Mouse (Mus musculus): Measurements from ENCODE around the gene Zfp462.
"Not testable (repeated sequence)": the region's sequence is repeated elsewhere in the genome, so short reads cannot be mapped to it uniquely, and the experiment has no call there.

The Zfp462 gene

DNA sequence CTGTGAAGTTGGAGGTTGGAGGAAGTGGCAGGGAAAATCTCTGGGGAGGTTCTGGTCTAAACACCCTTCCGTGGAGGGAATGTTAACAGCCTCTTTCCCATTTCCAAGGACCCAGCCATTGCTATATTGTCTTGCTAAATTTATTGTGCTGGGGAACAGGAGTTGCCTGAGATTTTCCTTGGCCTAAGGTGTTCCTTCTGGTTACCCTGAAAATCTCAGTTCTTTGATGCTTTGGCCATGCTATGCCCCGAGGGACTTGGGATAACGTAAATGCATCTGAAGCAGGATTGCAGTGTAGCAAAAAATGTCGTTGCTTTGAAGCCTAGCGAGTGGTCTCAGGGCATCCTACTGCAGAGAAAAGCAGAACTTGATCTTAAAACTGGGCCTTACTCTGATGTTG, 47.1 kb downstream of the Zfp462 start:
- no peak for ATAC-seq (ENCODE audit: insufficient number of reproducible peaks, low FRiP score, low TSS enrichment)

- ATAC-seq (ENCODE audit: insufficient number of reproducible peaks, low FRiP score, low TSS enrichment): not testable (repeated sequence)
Measured at GRCm38 (mm10) chr4:54993001-54993400, 48.2 kb downstream of the Zfp462 start.

DNA sequence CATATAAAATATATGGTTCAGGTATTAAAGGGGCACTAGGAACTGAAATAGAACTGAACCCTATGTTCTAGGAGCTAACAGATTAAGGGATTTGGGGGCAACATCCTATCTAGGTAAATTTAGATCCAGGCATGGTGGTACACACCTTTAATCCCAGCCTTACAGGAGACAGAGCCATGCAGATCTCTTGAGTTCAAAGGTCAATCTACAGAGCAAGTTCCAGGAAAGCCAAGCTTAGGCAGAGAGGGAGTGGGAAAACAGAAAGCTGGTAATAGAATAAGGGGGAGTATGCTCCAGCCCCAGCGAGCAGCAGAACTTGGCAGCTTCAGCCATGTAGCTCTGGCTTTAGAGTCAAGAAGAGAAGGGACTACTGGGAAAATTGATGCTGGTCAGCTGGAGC, 50.4 kb downstream of the Zfp462 start:
- ATAC-seq (ENCODE audit: insufficient number of reproducible peaks, low FRiP score, low TSS enrichment): no peak

DNA sequence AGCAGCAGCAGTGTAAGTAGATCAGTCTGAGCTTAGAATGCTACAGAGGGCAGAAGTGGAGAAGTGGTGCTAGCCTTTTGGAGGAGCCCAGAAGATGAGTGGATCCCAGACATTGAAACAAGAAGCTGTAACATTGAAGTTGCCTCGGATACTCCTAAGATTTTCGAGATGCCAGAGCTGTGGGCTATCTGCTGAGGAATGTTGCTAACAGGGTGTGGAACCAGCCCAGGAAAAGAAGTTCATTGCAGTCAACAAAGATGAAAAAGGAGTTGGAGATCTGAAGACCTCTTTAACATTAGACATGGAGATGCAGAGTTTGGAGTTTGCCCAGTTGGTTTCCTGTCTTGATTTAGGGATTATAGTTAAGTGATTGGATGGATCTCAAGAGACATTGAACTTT, 51.2 kb downstream of the Zfp462 start:
- no peak for ATAC-seq (ENCODE audit: insufficient number of reproducible peaks, low FRiP score, low TSS enrichment)

DNA sequence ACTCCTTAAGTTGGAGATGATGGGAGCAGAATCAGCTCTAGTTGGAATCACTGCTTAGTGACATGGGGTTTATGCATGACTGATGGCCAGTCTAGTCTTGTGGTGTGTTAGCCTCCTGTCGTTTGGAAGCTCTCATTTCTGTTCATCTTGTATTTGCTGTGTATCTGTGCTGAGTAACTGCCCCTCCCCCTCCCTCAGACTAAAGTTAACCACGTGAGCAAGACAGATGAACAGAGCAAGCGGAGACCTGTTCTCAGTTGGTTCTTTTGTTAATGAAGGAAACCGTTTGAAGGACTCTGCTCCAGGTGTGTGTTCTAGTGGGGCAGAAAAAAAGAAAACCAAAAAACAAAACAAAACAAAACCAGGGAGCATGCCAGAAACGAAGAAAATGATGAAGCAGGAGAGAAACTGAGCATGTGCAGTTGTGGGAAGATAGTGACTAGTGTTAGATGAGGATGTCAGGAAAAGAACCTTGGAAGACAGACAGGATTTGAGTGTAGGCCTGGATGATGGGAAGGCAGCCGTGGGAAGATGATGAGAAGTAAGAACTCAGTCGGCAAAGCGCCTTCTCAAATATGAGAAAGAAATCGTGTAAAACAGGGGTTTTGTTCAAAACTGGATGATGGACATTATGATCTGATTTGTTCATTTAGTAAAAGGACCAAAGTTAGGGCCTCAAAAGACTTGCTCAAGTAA, 53.4 kb downstream of the Zfp462 start:
- no peak for ATAC-seq (ENCODE audit: insufficient number of reproducible peaks, low FRiP score, low TSS enrichment)

GRCm38 (mm10) chr4:54999556-54999955, 54.7 kb downstream of the Zfp462 start:
- no peak for ATAC-seq (ENCODE audit: insufficient number of reproducible peaks, low FRiP score, low TSS enrichment)

- no peak for ATAC-seq (ENCODE audit: insufficient number of reproducible peaks, low FRiP score, low TSS enrichment)
Measured at GRCm38 (mm10) chr4:55001386-55001785, 56.5 kb downstream of the Zfp462 start.

DNA sequence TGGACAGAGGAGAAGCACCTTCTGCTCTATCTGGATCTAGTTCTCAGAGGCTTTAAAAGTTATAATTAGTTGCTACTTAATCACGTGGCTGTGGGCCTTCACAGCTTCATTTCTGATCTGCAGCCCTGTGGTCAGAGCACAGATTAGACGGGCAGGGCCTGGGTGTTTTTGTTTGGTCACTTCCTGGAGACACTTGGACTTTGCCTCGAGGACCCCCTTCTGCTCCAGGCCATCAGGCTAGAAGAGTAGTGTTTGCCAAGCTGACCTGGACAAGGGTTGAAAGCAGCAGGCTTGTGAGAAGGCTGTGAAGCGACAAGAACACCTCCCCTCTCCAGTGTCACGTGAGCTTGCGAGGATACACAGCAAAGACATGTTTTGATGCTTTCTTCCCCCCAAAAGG, 58.3 kb downstream of the Zfp462 start:
- no peak for ATAC-seq (ENCODE audit: insufficient number of reproducible peaks, low FRiP score, low TSS enrichment)

DNA sequence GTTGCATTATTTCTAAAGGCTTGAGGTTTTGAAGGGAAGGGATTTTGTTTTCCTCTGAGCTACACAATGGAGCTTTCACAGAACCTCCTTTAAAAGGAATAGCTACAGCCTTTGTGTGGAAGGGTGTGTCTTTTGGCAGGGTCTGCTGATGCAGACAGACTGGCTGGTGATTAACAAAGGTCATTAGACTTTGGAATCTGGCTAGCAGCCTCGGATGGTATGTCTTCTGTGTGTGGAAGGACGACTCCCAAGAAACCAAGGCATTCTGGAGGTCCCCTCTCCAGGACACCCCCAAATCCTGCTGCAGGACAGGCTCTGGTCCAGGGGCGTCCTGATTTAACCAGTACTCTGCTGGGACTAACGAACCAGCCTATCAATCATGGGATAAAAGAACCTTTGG, 60.2 kb downstream of the Zfp462 start:
- no peak for ATAC-seq (ENCODE audit: insufficient number of reproducible peaks, low FRiP score, low TSS enrichment)

DNA sequence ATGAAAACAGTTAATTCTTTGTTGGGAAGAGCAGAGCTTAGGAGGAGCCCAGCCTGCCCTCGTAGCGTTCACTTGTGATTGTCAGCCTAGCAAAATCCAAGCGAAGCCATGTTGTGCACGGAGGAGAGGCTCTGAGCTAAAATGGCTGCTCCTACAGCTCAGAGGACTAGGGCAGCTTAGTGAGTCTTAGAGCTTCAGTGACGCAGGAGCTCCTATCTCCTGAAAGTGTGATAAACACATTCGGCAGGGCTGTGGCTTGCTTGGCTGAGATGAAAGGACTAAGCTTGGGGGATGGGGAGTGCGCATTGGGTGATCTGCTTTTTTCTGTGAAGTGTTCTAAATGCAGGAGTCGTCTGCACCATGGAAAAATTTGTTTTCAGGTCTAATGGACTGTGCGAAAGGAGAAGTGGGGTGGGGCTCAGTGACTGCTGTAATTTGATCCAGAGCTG, 60.7 kb downstream of the Zfp462 start:
- peak; percentile 42; the same call in 1 of the 2 replicates for ATAC-seq (ENCODE audit: insufficient number of reproducible peaks, low FRiP score, low TSS enrichment)

DNA sequence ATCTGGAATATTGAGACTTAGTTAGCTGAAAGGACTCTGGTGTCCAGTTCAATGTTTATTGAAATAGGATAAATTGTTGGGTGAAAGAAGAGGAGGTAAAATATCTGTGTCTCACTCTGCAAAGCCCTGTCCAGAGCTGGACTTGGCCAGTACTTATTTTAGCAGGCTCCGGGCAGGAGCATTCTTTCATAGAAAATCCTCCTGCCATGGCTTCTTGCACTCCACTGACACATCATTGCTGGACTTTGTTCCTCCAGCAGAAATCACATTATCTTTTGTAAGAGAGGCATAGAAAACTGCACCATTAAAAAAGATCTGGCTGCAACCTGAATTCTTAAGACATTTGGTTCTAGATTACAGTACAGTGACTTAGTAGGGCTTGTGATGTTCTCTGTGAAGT, 61.2 kb downstream of the Zfp462 start:
- ATAC-seq (ENCODE audit: insufficient number of reproducible peaks, low FRiP score, low TSS enrichment): no peak

- ATAC-seq (ENCODE audit: insufficient number of reproducible peaks, low FRiP score, low TSS enrichment): no peak
Measured at GRCm38 (mm10) chr4:55008616-55009015, 63.8 kb downstream of the Zfp462 start.

DNA sequence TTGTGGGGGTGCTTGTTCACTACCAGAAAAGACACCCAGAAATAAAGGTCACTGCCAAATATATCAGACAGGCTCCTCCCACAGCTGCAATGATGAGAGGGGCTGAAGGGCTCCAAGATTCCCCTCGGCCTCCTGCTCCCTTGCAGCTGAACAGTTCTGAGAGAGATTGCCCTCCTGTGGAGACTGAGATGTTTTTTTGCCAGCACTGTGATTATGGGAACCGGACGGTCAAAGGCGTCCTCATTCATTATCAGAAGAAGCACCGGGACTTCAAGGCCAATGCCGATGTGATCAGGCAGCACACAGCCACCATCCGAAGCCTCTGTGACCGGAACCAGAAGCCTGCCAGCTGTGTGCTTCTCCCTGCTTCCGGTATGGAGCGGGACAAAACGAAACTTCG, 66.5 kb downstream of the Zfp462 start:
- no peak for ATAC-seq (ENCODE audit: insufficient number of reproducible peaks, low FRiP score, low TSS enrichment)

DNA sequence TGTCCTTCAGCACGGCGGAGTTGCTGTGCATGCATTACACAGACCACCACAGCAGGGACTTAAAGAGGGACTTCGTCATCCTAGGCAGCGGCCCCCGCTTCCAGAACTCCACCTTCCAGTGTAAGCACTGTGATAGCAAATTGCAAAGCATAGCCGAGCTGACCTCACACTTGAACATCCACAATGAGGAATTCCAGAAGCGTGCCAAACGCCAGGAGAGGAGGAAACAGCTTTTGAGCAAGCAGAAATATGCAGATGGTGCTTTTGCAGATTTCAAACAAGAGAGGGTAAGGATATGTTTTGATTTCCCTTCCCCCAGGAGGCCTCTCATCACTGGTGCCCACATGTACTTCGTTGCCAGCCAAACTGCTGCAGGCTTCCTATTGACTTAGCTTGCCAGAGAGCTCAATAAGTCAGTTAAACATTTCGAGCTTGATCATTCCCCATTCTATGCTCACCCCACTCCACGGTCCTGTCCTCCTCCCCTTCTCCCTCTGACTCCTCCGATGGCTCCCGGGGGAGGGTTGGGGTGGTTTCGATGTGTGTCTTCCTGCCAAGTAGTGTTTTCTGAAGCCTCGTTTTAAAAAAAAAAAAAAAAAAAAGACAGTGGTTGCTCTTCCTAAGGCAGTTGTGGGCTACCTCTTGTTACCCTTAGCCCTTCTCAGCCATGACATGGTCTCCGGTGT, 68.9 kb downstream of the Zfp462 start:
- ATAC-seq (ENCODE audit: insufficient number of reproducible peaks, low FRiP score, low TSS enrichment): no peak

DNA sequence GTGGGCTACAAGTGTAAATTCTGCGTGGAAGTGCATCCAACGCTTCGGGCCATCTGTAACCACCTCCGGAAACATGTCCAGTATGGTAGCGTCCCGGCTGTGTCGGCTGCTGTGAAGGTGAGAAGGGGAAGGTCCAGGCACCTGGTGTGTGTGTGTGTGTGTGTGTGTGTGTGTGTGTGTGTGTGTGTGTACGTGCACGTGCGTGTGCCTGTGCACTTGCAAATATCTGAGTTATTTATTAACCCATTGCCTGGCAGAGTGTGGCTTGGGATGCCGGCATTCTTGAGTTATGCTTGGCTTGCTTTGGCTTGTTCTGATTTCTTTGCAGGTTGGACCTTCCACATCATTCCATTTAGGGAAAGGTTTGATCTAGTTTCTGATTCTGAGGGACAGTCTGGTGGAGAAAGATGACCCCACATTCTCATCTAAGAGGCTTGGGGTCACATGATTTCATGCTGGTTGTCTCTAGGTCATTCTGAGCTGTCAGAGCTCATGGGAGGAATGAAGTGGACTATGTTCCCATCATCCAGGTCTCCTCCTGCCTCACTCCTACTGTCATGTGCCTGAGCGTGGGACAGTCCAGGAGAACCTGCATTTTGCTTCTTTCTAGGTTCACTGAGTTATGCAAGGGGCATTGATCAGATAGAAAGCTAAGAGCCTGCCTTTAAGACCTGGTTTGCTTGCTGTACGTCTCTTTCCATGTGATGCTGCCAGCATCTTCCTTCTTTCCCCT, 70.0 kb downstream of the Zfp462 start:
- ATAC-seq (ENCODE audit: insufficient number of reproducible peaks, low FRiP score, low TSS enrichment): no peak

DNA sequence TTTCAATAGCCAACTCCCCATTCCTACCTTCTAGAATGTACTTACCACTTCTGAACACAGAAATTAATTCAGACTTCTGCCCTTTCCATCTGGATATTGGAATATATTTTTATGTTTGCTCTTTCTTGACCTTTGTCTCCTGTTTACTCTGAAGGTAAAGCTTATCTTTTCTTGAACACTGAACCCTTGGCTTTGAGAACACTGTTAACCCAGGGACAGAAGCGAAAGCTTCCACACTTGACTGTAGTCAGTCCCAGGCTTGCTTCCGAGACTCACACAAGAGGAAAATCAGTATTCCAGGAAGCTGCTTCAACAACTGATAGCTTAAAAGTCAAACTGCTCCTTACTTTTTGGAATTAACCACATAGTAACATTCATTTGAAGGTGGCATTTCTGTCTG, 70.7 kb downstream of the Zfp462 start:
- no peak for ATAC-seq (ENCODE audit: insufficient number of reproducible peaks, low FRiP score, low TSS enrichment)

- no peak for ATAC-seq (ENCODE audit: insufficient number of reproducible peaks, low FRiP score, low TSS enrichment)
Measured at GRCm38 (mm10) chr4:55026109-55026646, 81.3 kb downstream of the Zfp462 start.

DNA sequence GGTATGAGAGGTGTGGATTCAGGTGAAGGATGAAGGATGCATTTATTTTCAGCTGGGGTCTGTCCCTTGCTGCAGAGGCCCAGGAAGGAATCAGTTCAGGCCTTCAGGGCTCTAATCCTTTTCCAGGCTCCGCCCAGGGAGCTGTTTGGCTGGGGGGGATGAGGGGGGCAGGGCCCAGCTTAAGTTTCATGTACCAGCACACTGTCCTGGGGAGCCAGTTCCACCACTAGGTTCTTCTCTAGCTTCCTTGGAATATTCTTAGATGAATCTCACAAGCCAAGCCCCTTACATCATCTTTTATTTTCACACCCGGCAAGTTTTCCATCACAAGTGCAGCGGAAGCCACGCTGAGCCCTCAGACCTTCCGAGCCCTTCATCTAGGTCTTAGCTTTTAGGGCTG, 85.6 kb downstream of the Zfp462 start:
- no peak for ATAC-seq (ENCODE audit: insufficient number of reproducible peaks, low FRiP score, low TSS enrichment)

- no peak for ATAC-seq (ENCODE audit: insufficient number of reproducible peaks, low FRiP score, low TSS enrichment)
Measured at GRCm38 (mm10) chr4:55032317-55032930, 87.6 kb downstream of the Zfp462 start.

- ATAC-seq (ENCODE audit: insufficient number of reproducible peaks, low FRiP score, low TSS enrichment): no peak
Measured at GRCm38 (mm10) chr4:55033452-55033851, 88.6 kb downstream of the Zfp462 start.

DNA sequence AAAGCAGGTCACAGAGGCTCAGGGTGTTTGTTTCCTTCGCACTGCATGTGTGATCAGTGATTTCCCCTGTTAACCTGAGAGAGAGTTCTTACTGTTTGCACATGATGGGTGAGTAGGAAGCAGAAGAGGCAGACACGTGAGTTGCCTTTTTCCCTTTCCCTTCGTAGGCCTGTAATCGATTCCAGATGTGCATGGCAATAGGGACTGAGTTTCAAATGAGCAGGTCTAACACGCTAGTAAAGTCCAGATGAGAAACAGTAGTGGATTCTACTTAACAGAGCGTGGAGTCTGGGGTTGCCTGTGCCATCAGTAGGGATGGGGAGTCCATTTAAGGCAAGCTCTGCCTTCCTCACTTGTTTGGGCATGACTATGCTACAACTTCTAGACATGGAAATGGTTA, 93.3 kb downstream of the Zfp462 start:
- ATAC-seq (ENCODE audit: insufficient number of reproducible peaks, low FRiP score, low TSS enrichment): no peak

All from cerebellum, adult (tissue).